Mouse (Mus musculus): ENCODE measurements around the gene 1110008L16Rik.
"Not testable (repeated sequence)": the region's sequence is repeated elsewhere in the genome, so short reads cannot be mapped to it uniquely, and the experiment has no call there.

The 1110008L16Rik gene

DNA sequence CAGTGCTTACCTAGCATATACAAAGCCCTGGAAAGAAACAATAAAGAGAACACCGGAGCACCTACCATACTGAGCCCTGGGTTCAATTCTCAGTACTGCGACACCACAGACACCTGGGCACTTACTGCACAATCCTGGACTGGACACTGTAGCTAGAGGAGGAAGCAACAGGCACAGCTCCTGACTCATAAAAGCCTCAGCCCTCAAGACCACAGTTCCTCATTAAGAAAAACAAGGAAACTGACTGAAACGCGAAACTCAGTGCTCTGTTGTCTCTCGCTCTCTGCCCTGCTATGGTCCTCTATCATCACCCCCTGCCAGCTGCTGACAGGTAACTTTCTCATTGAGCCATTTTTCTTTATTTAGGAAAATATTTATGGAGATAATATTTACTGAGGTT lies at the start of gene 1110008L16Rik:
Gene 1110008L16Rik (plus strand): TSS at position 242 of the 400 bp plus-strand sequence.
- in situ Hi-C loops (cut with MboI, MseI) = no loop called here

DNA sequence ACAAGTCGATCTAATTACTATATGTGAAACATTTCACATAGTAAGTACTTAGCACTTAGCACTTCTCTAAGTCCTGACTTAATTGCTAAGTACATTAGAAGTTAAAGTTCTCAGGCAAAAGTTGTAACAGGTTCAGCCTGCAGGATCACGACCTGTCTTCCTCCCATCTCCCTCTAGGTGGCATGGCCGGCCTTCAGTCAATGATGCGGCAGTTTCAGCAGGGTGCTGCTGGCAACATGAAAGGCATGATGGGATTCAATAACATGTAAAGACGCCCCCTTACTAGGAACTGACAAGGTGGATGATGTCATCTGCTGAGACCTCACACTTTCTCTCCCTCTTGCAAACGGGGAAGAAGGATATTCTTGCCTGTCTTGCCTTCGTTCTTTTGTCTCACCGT lies 37.4 kb upstream of the 1110008L16Rik start:
- in situ Hi-C loops (cut with MboI, MseI) = not testable (repeated sequence)

GRCm38 (mm10) chr12:55263385-55263784 lies 36.0 kb upstream of the 1110008L16Rik start:
- in situ Hi-C loops (cut with MboI, MseI) = not testable (repeated sequence)

GRCm38 (mm10) chr12:55272243-55272642 lies 27.1 kb upstream of the 1110008L16Rik start:
- in situ Hi-C loops (cut with MboI, MseI) = no loop called here

DNA sequence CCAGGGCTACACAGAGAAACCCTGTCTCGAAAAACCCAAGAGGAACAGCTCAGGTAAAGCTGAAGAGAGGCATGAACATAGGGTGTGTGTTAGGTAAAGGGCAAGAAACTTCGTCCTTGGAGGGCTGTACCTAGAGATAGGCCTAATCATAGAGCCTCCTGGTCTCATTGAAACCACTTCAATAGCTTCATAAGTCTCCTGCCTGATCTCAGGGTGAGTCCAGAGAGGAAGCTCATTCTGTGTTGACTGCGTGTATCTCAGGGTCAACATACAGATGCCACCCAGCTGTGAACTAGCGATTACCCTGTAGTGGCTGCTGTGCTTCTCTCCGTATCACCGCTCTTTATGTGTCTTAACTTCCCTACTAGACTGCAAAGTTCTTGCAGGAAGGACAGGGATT lies 21.8 kb upstream of the 1110008L16Rik start:
- in situ Hi-C loops (cut with MboI, MseI) = loop anchor here (5.0 kb wide), 2 partner anchors 65 to 140 kb away; no protein-coding TSS in a partner anchor

DNA sequence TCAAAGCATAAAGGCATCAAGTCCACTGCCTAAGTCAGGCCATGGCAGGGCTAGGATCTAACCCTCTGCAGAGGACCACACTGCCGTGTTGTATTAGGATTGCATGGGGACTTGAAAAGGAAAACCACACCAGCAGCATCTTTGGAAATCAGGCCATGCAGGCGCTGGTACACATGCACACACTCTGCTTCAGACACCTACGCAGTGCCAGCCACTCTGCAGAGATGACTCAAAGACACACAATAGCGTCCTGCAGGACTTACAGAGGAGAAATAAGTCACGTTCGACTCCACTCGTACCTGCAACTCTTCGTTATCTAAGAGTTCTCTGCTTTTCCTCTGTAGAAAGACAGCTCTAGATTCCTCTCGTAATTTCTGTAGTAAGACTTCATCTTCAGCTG lies 1.3 kb upstream of the 1110008L16Rik start:
- in situ Hi-C loops (cut with MboI, MseI) = no loop called here

- in situ Hi-C loops (cut with MboI, MseI) = no loop called here
Observed at GRCm38 (mm10) chr12:55300820-55301351, 1.5 kb downstream of the 1110008L16Rik start.

DNA sequence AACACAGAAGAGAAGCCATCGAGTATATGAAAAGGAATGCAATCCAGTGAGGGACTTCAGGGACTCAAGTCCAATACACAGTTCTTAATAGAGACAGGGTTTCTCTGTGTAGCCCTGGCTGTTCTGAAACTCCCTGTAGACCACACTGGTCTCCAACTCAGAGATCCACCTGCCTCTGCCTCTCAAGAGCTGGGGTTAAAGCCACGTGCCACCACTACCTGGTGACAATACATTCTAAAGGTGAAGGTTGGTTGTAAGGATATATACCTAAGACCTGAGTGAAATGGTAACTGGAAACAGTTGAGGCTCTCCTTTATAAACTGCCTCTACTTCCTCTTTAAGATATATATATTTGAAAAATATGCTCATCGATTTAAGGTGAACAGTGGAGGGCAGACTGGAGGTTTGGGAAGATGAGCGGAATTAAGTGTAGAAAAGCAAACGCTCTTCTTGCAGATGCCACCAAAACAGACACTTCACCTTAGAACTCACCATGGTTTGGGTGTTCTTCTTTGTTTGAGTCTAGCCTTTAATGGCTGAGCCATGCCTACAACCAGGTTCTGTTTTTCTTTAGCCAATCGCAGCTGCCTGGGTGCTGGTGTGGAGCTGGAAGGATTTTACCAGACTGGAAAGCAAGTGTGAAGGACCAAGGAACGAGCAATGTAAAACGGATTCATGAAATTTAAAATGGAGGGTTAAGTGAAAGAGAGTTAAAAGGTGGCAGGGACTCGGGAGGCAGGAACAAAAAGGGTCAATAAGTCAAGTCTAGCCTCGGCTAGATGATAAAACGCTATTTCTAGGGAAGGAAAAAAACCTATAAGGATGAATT lies 2.3 kb downstream of the 1110008L16Rik start:
- in situ Hi-C loops (cut with MboI, MseI) = no loop called here

GRCm38 (mm10) chr12:55302485-55303441 lies 3.4 kb downstream of the 1110008L16Rik start, which contains the start of gene Ppp2r3c:
TSS of gene Ppp2r3c (minus strand) at chr12:55302998.
- in situ Hi-C loops (cut with MboI, MseI) = no loop called here

- in situ Hi-C loops (cut with MboI, MseI) = no loop called here
Observed at GRCm38 (mm10) chr12:55306371-55306770, 7.0 kb downstream of the 1110008L16Rik start.

DNA sequence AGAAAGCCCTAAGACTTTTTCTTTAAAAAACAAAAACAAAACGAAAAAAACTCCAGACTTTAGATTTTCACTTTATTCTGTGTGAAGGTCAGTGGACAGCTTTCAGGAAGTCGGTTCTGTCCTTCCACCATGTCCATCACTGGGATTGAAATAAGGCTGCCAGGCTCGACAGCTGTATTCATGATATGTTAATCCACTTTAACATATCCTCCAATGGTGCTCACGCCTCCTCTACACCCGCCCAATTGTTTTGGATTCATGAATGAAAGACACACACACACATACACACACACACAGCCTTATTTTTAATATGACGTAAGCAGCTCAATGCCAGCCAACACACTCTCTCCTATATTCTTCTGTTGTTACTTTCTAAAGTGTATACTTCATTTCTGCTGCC lies 8.2 kb downstream of the 1110008L16Rik start:
- in situ Hi-C loops (cut with MboI, MseI) = no loop called here

- in situ Hi-C loops (cut with MboI, MseI) = no loop called here
Observed at GRCm38 (mm10) chr12:55308731-55309130, 9.4 kb downstream of the 1110008L16Rik start.

GRCm38 (mm10) chr12:55309501-55309900 lies 10.1 kb downstream of the 1110008L16Rik start:
- in situ Hi-C loops (cut with MboI, MseI) = no loop called here

GRCm38 (mm10) chr12:55311841-55312240 lies 12.5 kb downstream of the 1110008L16Rik start:
- in situ Hi-C loops (cut with MboI, MseI) = no loop called here

DNA sequence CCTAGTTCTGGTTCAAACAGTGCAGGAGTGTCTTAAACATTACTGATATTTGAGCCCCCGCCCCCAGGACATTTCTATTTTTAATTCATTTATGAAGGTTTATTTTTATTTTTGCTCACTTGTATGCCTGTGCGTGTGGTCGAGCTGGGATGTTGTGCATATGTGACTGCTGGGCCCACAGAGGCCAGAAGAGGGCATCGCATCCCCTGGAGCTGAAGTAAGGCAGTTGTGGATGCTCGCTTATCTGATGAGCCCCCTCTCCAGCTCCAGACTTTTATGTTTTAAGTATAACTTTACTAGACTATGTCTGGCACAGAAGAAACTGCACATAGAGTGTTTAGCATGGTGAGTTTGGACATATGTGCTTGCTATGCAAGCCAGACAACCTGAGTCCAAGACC lies 14.5 kb downstream of the 1110008L16Rik start:
- in situ Hi-C loops (cut with MboI, MseI) = no loop called here

DNA sequence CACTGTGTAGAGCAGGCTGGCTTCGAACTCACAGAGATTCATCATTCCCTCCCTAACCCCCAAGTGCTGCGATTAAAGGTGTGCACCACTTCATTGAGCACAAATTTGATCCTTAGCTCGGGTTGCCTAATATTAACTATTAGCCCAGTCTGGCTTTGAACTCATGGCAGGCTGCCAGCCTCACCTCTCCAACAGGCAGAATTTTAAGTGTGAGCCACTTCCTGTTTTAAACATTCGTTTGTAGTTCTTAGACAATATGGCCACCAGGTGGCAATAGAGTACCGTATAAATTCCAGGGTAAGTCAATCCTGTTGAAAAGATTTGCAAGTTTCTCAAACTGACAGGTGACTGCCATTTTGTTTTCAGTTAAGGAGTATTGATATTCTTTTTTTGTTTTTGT lies 15.8 kb downstream of the 1110008L16Rik start:
- in situ Hi-C loops (cut with MboI, MseI) = loop anchor here (5.0 kb wide), 1 partner anchor 187 kb away; no protein-coding TSS in a partner anchor

DNA sequence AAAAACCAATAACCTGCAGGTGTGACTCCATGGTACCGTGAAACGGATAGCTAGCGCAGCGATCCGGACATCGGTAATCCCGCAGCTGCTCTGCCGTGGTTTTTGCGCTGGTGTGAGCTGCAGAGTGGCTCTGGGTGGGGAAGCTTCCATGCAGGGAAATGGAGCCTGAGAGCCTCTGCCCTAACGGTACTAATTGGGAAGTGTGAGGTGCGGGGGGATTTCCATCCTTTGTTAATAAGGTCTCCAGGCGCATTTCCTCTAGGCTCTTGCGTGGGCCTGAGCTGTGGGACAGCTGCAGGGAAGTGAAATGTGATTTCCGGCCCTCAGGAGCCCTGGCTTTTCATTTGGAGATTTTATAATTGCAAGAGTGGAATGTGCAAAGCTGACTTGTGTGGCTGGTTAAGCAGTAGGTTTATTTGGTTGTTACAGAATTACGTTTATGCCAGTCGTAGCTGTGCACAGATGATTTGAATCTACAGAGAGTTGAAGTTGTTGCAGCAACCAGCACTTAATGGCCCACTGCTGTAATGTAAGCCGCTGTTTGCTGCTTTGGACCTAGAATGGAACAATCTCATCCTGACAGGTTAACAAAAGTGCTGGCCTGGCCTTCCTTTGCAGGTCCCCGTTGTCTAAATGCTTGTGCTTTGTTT lies 22.4 kb downstream of the 1110008L16Rik start:
- in situ Hi-C loops (cut with MboI, MseI) = no loop called here

DNA sequence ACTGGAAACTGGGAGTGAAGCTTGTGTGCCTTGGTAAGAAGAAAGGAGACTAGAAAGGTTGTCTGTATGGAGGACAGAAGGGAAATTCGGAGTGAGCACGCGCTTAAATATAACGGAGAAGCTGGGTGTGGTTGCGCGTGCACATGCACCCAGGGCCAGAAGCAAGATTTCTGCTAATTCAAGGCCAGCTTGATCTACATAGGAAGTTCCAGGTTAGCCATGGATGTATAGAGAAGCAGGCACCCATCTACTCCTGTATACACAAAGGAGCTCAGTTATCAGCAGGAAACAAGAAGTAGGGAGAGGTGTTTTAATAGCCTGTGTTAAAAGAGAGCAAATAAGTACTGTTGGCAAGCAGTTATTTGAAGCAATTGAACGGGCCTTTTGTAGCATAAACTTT lies 26.3 kb downstream of the 1110008L16Rik start:
- in situ Hi-C loops (cut with MboI, MseI) = no loop called here

DNA sequence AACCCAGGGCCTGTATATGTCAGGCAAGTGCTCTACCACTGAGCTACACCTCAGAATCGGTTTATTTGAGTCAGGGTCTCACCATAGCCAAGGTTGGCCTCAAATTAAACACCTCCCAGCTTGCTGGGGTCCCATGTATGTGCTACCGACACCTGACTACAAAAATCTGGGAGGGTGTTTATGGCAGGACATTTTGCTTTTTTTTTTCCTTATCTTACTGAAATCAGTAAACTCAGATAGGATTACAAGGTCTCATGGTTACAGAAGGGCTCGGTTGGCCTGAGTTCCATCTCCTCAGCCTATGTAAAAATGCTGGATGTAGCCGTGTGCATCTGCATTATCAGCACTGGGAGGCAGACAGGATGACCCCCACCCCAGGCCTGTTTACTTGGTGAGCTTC lies 29.4 kb downstream of the 1110008L16Rik start:
- in situ Hi-C loops (cut with MboI, MseI) = no loop called here

DNA sequence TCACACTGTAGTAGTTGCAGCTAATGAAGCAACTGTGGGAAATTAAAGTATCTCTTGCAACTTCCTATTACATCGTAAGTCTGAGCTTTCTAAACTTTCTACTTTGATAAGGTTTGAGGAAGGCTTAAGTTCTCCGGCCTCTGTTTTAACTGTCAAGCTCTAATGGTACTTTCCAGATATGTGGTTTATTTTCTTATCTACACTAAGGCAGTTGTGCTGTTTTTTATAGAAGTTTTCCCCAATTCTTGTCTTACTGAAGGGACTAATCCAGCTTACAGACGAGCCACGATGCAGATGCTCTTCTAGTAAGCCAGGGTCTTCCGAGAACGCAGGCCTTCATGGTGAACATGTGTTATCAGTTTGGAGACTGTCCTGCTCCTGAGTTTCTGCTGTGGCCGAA lies 30.0 kb downstream of the 1110008L16Rik start:
- in situ Hi-C loops (cut with MboI, MseI) = no loop called here

GRCm38 (mm10) chr12:55333662-55334061 lies 34.3 kb downstream of the 1110008L16Rik start:
- in situ Hi-C loops (cut with MboI, MseI) = no loop called here

All from T-helper 2 cell (primary cell).